In the genomic region with DNA sequence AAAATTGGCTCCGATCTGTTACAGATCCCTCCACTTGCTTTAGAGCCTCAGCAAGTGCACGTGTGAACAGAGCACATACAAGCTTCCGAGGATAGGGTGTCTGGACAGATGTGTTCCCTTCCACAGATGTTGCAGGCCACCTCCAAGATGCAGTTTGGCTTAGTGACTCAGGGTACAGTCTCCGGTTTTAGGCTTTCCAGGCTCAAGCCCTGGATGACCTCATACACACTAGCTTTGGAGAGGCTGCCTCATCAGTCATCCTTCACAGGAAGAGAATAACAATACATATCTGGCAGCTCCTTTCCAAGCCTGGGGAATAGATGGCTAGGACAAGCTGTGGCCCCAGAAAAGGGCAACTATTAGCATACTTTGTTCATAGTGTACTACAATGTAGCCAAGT, we compare ENCODE assay signal across 26 mouse cellular contexts.
DNase-seq lines count a peak whose midpoint lies in the region; ATAC-seq and TF ChIP-seq lines count a peak whose summit lies in the region.
"Had no signal": no experiment of that assay in that cellular context is flagged by ENCODE, and none has a peak within 500 bp of the region (broad histone marks: within the 10 kb centered on the region; RNA-seq: fewer than 3 reads in every experiment).

No protein-coding gene starts in this region.

- H3K9me3 ChIP-seq in heart, embryonic 15.5 days (replicated peaks), result no peaks in the 10 kb centered on the region
- no peaks in the 10 kb centered on the region for H3K9me3 ChIP-seq in kidney, postnatal 0 days (replicated peaks; ENCODE audit: low read length)
- H3K9me3 ChIP-seq: embryonic facial prominence, embryonic 13.5 days; forebrain, embryonic 12.5 days; hindbrain, embryonic 13.5 days; midbrain, embryonic 15.5 days had no signal

- H3K27ac ChIP-seq in heart, embryonic 15.5 days, result 0 out of 2 replicates have a peak overlapping the region, but pooled peaks have one; percentile 35
- H3K27ac ChIP-seq in kidney, postnatal 0 days, result no peak overlapping the region
- H3K27ac ChIP-seq: embryonic facial prominence, embryonic 13.5 days; forebrain, embryonic 12.5 days; hindbrain, embryonic 13.5 days; liver, embryonic 14.5 days; macrophage; midbrain, embryonic 15.5 days had no signal

- no peak for ATAC-seq in heart, embryonic 15.5 days (replicated peaks; ENCODE audit: insufficient number of reproducible peaks, insufficient read depth, low FRiP score, low read depth)
- ATAC-seq in kidney, postnatal 0 days (replicated peaks; ENCODE audit: low FRiP score, low read depth), result no peak
- ATAC-seq: forebrain, postnatal 0 days; intestine, embryonic 16.5 days; midbrain, embryonic 15.5 days had no signal

- WGBS in heart, embryonic 15.5 days, result 56% methylated on average over 4 of the region's 4 CpGs
- WGBS in kidney, postnatal 0 days, result 70% methylated on average over 4 of the region's 4 CpGs

- no peaks in the 10 kb centered on the region for H3K27me3 ChIP-seq in heart, embryonic 15.5 days
- no peaks in the 10 kb centered on the region for H3K27me3 ChIP-seq in kidney, postnatal 0 days (ENCODE audit: insufficient read depth, low read length)
- H3K27me3 ChIP-seq: embryonic facial prominence, embryonic 13.5 days; forebrain, embryonic 12.5 days; hindbrain, embryonic 13.5 days; midbrain, embryonic 15.5 days had no signal

- DNase-seq in heart, adult 9 months (ENCODE audit: low spot score in 2 of 2), result no peak
- peak; percentile 48 for DNase-seq in kidney, postnatal 0 days (ENCODE audit: low spot score)
- DNase-seq in kidney, postnatal 25 days, result no peak
- peak; percentile 34 for DNase-seq in lung, postnatal 36 days
- no peak for DNase-seq in lung, adult 18-20 months
- no peak for DNase-seq in urinary bladder, adult 18-20 months (ENCODE audit: low spot score in 2 of 2)
- DNase-seq: adrenal gland, postnatal 25 days; B cell, adult 2 months; cerebellum, adult 11-12 months; cerebellum, adult 9-11 months; embryo, embryonic 11 days; forebrain, postnatal 0 days; gastrocnemius, postnatal 10 days; heart, postnatal 4 days; kidney, postnatal 10 days; liver; right cerebral cortex, postnatal 25 days; spleen, adult 18-20 months had no signal

- no peak for TF ChIP-seq CTCF in kidney, postnatal 0 days (IDR thresholded peaks at IDR 0.05; ENCODE audit: low read depth)

- no peaks in the 10 kb centered on the region for H3K36me3 ChIP-seq in heart, embryonic 15.5 days
- H3K36me3 ChIP-seq in kidney, postnatal 0 days (ENCODE audit: insufficient read depth, low read length), result no peaks in the 10 kb centered on the region
- H3K36me3 ChIP-seq: embryonic facial prominence, embryonic 13.5 days; forebrain, embryonic 12.5 days; hindbrain, embryonic 13.5 days; midbrain, embryonic 15.5 days had no signal

- H3K4me2 ChIP-seq in heart, embryonic 15.5 days, result no peak overlapping the region
- no peak overlapping the region for H3K4me2 ChIP-seq in kidney, postnatal 0 days (ENCODE audit: low read length)
- H3K4me2 ChIP-seq: embryonic facial prominence, embryonic 13.5 days; forebrain, embryonic 12.5 days; hindbrain, embryonic 13.5 days; midbrain, embryonic 15.5 days had no signal

- H3K4me3 ChIP-seq in heart, embryonic 15.5 days, result no peak overlapping the region
- no peak overlapping the region for H3K4me3 ChIP-seq in kidney, postnatal 0 days (replicated peaks; ENCODE audit: low read depth, low read length)
- H3K4me3 ChIP-seq: embryonic facial prominence, embryonic 13.5 days; forebrain, embryonic 12.5 days; hindbrain, embryonic 13.5 days; midbrain, embryonic 15.5 days had no signal

- H3K9ac ChIP-seq in heart, embryonic 15.5 days, result no peak overlapping the region
- H3K9ac ChIP-seq in kidney, postnatal 0 days (ENCODE audit: low read depth, low read length), result no peak overlapping the region
- H3K9ac ChIP-seq: embryonic facial prominence, embryonic 13.5 days; forebrain, embryonic 12.5 days; forebrain, postnatal 0 days; hindbrain, embryonic 13.5 days; liver, embryonic 14.5 days; midbrain, embryonic 15.5 days had no signal

- peaks cover 31% of the 10 kb centered on the region for H3K4me1 ChIP-seq in heart, embryonic 15.5 days (replicated peaks)
- H3K4me1 ChIP-seq in kidney, postnatal 0 days (replicated peaks; ENCODE audit: insufficient read depth, low read length), result no peaks in the 10 kb centered on the region
- H3K4me1 ChIP-seq: midbrain, embryonic 15.5 days had no signal

Comparison
In these comparisons a context has a peak if more than half of its experiments do, and no peak if none do; other contexts are left out.
1. DNase-seq: peak in kidney, postnatal 0 days (single experiment) and lung, postnatal 36 days (single experiment); none in heart, adult 9 months (0 of 2), kidney, postnatal 25 days (0 of 2), lung, adult 18-20 months (0 of 2) and urinary bladder, adult 18-20 months (0 of 2).